Mouse (Mus musculus) intestine, embryonic 14.5 days (tissue): ENCODE results near the gene Ldah. TPM values are rescaled to one million over a fixed set of nuclear protein-coding genes. Genes with fewer than 3 reads are reported as not detected.
A peak's percentile ranks its signal among the peaks of the same experiment; 100 is the strongest.

ENCODE experiments used
- ATAC-seq: fragments of 200-750 bp; cut with Nextera tagmentation; replicated peaks from 2 replicates; pipeline ENCODE4 v1.8.0; 2017; ENCODE audit warnings: low read depth, moderate number of reproducible peaks, moderate TSS enrichment, moderate library complexity; ENCODE audit not compliant: low FRiP score, low TSS enrichment
- DNase-seq: peaks from one replicate; pipeline ENCODE4 v3.0.0-alpha.2; 2018; ENCODE audit warnings: low spot score
- H3K27ac ChIP-seq: fragments of 300-500 bp; sonication (generic); 2 replicates; pipeline ENCODE4 v1.5.1; 2014; ENCODE audit warnings: low read depth, mild to moderate bottlenecking, control low read depth
- H3K27me3 ChIP-seq: fragments of 300-500 bp; sonication (generic); replicated peaks from 2 replicates; pipeline ENCODE4 v1.6.1; 2014; ENCODE audit warnings: low read length, control low read depth; ENCODE audit not compliant: control insufficient read depth, insufficient read depth
- H3K36me3 ChIP-seq: fragments of 300-500 bp; sonication (generic); 2 replicates; pipeline ENCODE4 v1.6.1; 2014; ENCODE audit warnings: low read length, control low read depth; ENCODE audit not compliant: control insufficient read depth, insufficient read depth
- H3K4me1 ChIP-seq: fragments of 300-500 bp; sonication (generic); replicated peaks from 2 replicates; pipeline ENCODE4 v1.6.1; 2014; ENCODE audit warnings: low read length, control low read depth, mixed read lengths; ENCODE audit not compliant: control insufficient read depth, insufficient read depth
- H3K4me2 ChIP-seq: fragments of 300-500 bp; sonication (generic); 2 replicates; pipeline ENCODE4 v1.6.1; 2014; ENCODE audit warnings: low read length
- H3K4me3 ChIP-seq: fragments of 300-500 bp; sonication (generic); 2 replicates; pipeline ENCODE4 v1.5.1; 2014; ENCODE audit warnings: low read depth, low read length, control low read depth, mixed read lengths
- H3K9ac ChIP-seq: fragments of 300-500 bp; sonication (generic); 2 replicates; pipeline ENCODE4 v1.6.1; 2014; ENCODE audit warnings: mild to moderate bottlenecking, low read length
- H3K9me3 ChIP-seq: fragments of 300-500 bp; sonication (generic); 2 replicates; pipeline ENCODE4 v1.6.1; 2016; ENCODE audit warnings: low read length, control low read depth; ENCODE audit not compliant: control insufficient read depth
- WGBS: fragments of 180-500 bp; shearing (Covaris S2); extraction: QIAGEN DNeasy Blood & Tissue Kit; methylation state at CpG from one replicate; pipeline ENCODE4 v1.1.7; 2014; 5-methylcytosine and 5-hydroxymethylcytosine counted together
- polyA plus RNA-seq: library from polyadenylated mRNA; unstranded; fragments of >200 nt; fragmentation: Nextera tagmentation; extraction: Ambion mirVana; gene quantifications from 2 replicates; pipeline ENCODE4 v1.2.1, GENCODE M21; 2014

Gene Ldah
- polyA plus RNA-seq, 1 experiment from 2014 or later, result 51.2 TPM

- Histone ChIP-seq H3K36me3 (no peaks in the 10 kb centered on the region), H3K4me3 (no peak overlapping the region), H3K9ac (no peak overlapping the region), H3K9me3 (no peaks in the 10 kb centered on the region), H3K27ac (no peak overlapping the region), H3K4me2 (no peak overlapping the region), H3K27me3 (peaks cover 12% of the 10 kb centered on the region), H3K4me1 (peaks cover 5% of the 10 kb centered on the region; the same call in 1 of the 2 replicates)
- ATAC-seq, result no peak
- DNase-seq, result no peak
- 87% methylated on average over 4 of the region's 4 CpGs for WGBS
These were observed 104.4 kb downstream of the Ldah start for GRCm38 (mm10) chr12:8312266-8312665.

- Histone ChIP-seq H3K9ac (peak within 1 kb of the TSS; percentile 57), H3K27ac (no peak within 1 kb of the TSS)
- ATAC-seq, result peak; percentile 83
These were observed 105.4 kb downstream of the Ldah start, which contains the start of gene Hs1bp3 for GRCm38 (mm10) chr12:8313270-8313771. Gene Hs1bp3 (plus strand): TSS chr12:8313432.

GRCm38 (mm10) chr12:8313773-8314172 is 105.9 kb downstream of the Ldah start:
- Histone ChIP-seq H3K36me3 (peaks cover 12% of the 10 kb centered on the region; the same call in 1 of the 2 replicates), H3K27ac (no peak overlapping the region), H3K9me3 (no peaks in the 10 kb centered on the region), H3K27me3 (peaks cover 12% of the 10 kb centered on the region), H3K4me2 (peak overlapping the region; percentile 86), H3K4me3 (peak overlapping the region; percentile 61), H3K4me1 (peaks cover 5% of the 10 kb centered on the region; the same call in 1 of the 2 replicates), H3K9ac (peak overlapping the region; percentile 57)
- WGBS, result 17% methylated on average over 12 of the region's 12 CpGs
- ATAC-seq (peak; percentile 34), DNase-seq (no peak)

More at GRCm38 (mm10) chr12:8313270-8313771, 105.4 kb downstream of the Ldah start, which contains the start of gene Hs1bp3:
- under 1% methylated on average over 38 of the region's 38 CpGs for WGBS
- DNase-seq, result peak; percentile 98
- H3K36me3 ChIP-seq, result peaks cover 8% of the 10 kb centered on the region; the same call in 1 of the 2 replicates
- H3K4me3 ChIP-seq, result peak within 1 kb of the TSS; percentile 61
- H3K9me3 ChIP-seq, result no peaks in the 10 kb centered on the region
- H3K27me3 ChIP-seq, result peaks cover 12% of the 10 kb centered on the region
- H3K4me2 ChIP-seq, result peak within 1 kb of the TSS; percentile 86
- H3K4me1 ChIP-seq, result peaks cover 5% of the 10 kb centered on the region; the same call in 1 of the 2 replicates

- DNase-seq (no peak), ATAC-seq (no peak)
- Histone ChIP-seq H3K4me2 (no peak overlapping the region), H3K9me3 (no peaks in the 10 kb centered on the region), H3K9ac (no peak overlapping the region), H3K4me1 (peaks cover 5% of the 10 kb centered on the region; the same call in 1 of the 2 replicates), H3K36me3 (peaks cover 26% of the 10 kb centered on the region), H3K27me3 (peaks cover 2% of the 10 kb centered on the region; the same call in 1 of the 2 replicates), H3K27ac (no peak overlapping the region), H3K4me3 (no peak overlapping the region)
- WGBS, result 92% methylated on average over 5 of the region's 5 CpGs
These were observed 108.6 kb downstream of the Ldah start for GRCm38 (mm10) chr12:8316541-8316940.

GRCm38 (mm10) chr12:8320084-8320713 is 112.3 kb downstream of the Ldah start:
- Histone ChIP-seq H3K4me2 (no peak overlapping the region), H3K27me3 (no peaks in the 10 kb centered on the region), H3K4me3 (no peak overlapping the region), H3K36me3 (peaks cover 41% of the 10 kb centered on the region), H3K9me3 (no peaks in the 10 kb centered on the region), H3K9ac (no peak overlapping the region), H3K4me1 (no peaks in the 10 kb centered on the region), H3K27ac (no peak overlapping the region)
- peak; percentile 42; the same call in 1 of the 2 replicates for ATAC-seq
- DNase-seq, result peak; percentile 90
- 37% methylated on average over 5 of the region's 5 CpGs for WGBS

- H3K4me3 ChIP-seq, result no peak overlapping the region
- no peak overlapping the region for H3K9ac ChIP-seq
- WGBS, result 84% methylated on average over 10 of the region's 10 CpGs
- no peaks in the 10 kb centered on the region for H3K9me3 ChIP-seq
- H3K27me3 ChIP-seq, result no peaks in the 10 kb centered on the region
- ATAC-seq (no peak), DNase-seq (no peak)
- peaks cover 43% of the 10 kb centered on the region for H3K36me3 ChIP-seq
- H3K4me1 ChIP-seq, result no peaks in the 10 kb centered on the region
- H3K27ac ChIP-seq, result no peak overlapping the region
- no peak overlapping the region for H3K4me2 ChIP-seq
These were observed 113.6 kb downstream of the Ldah start for GRCm38 (mm10) chr12:8321506-8321905.

- DNase-seq, result no peak
- Histone ChIP-seq H3K27me3 (no peaks in the 10 kb centered on the region), H3K9me3 (no peaks in the 10 kb centered on the region), H3K4me2 (no peak overlapping the region), H3K27ac (no peak overlapping the region), H3K4me1 (peaks cover 4% of the 10 kb centered on the region; the same call in 1 of the 2 replicates), H3K36me3 (peaks cover 38% of the 10 kb centered on the region), H3K9ac (no peak overlapping the region), H3K4me3 (no peak overlapping the region)
- 84% methylated on average over 10 of the region's 10 CpGs for WGBS
- no peak for ATAC-seq
These were observed 116.2 kb downstream of the Ldah start for GRCm38 (mm10) chr12:8324086-8324485.

- H3K36me3 ChIP-seq, result peaks cover 34% of the 10 kb centered on the region
- H3K9ac ChIP-seq, result no peak overlapping the region
- H3K4me1 ChIP-seq, result peaks cover 4% of the 10 kb centered on the region; the same call in 1 of the 2 replicates
- H3K4me2 ChIP-seq, result no peak overlapping the region
- H3K4me3 ChIP-seq, result no peak overlapping the region
- DNase-seq, result no peak
- ATAC-seq, result no peak
- no peaks in the 10 kb centered on the region for H3K27me3 ChIP-seq
- H3K27ac ChIP-seq, result no peak overlapping the region
- H3K9me3 ChIP-seq, result no peaks in the 10 kb centered on the region
- WGBS, result 93% methylated on average over 13 of the region's 13 CpGs
These were observed 117.5 kb downstream of the Ldah start for GRCm38 (mm10) chr12:8325245-8325942.
